Mouse (Mus musculus): ENCODE results near the gene Rbfox2. TPM values are rescaled to one million over a fixed set of nuclear protein-coding genes. Genes with fewer than 3 reads are reported as not detected.

Rbfox2 gene
- polyA plus RNA-seq, 1 experiment from 2014 or later: 97.4 TPM

DNA sequence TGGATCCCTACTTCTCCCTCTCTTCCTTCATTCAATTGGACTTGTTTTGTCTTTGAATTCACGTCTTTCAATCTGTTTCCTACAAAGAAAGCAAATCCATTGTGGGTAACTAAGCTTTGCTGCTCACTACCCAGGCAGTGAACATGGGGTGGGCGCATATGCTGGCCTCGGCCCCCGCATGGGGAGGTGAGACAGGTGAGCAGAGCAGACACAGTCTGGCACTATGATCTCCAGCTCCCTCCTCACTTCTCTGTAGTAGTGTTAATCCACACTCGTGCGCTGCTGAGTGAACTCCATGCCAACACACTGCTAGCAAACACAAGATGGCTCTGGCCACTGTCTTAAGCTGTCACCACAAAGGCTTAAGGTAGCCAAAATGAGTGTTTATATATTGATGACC is 209.4 kb downstream of the Rbfox2 start:
- no peaks in the 10 kb centered on the region for H3K27me3 ChIP-seq (replicated peaks; ENCODE audit: control insufficient read depth, insufficient read depth, low read length)
- H3K9me3 ChIP-seq (ENCODE audit: control insufficient read depth, low read length): no peaks in the 10 kb centered on the region
- H3K36me3 ChIP-seq (ENCODE audit: control insufficient read depth, insufficient read depth, low read length): peaks cover 84% of the 10 kb centered on the region
- WGBS: 90% methylated on average over 6 of the region's 6 CpGs
- H3K27ac ChIP-seq (replicated peaks; ENCODE audit: low read depth, low read length): no peak overlapping the region
- DNase-seq (ENCODE audit: low spot score) (no peak), ATAC-seq (ENCODE audit: low read depth) (no peak)
- H3K9ac ChIP-seq (ENCODE audit: low read depth, low read length): no peak overlapping the region
- no peak overlapping the region for H3K4me2 ChIP-seq (ENCODE audit: low read depth, low read length)
- no peak overlapping the region for H3K4me3 ChIP-seq (ENCODE audit: low read depth, low read length)
- H3K4me1 ChIP-seq (ENCODE audit: control insufficient read depth, insufficient read depth, low read length): no peaks in the 10 kb centered on the region

DNA sequence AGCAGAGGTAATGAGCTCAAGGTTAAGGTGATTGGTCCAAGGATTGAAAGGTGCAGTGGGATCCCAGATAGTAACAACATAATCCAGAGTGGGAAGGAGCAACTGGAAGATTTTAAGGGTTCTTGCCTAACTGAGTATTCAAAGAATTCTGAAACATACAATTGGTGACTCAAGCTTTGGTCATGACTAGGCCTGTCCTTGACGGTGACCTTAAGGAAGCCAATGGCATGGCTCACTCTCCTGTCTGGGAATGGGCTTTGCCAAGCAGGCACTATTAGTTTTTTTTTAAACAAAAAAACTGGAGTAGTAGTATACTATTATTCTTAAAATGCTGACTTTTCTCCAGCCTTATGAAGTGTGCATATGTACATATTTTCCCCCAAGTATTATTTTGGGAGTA is 211.6 kb downstream of the Rbfox2 start:
- Histone ChIP-seq H3K4me1 (ENCODE audit: control insufficient read depth, insufficient read depth, low read length) (no peaks in the 10 kb centered on the region), H3K27me3 (replicated peaks; ENCODE audit: control insufficient read depth, insufficient read depth, low read length) (no peaks in the 10 kb centered on the region), H3K9me3 (ENCODE audit: control insufficient read depth, low read length) (no peaks in the 10 kb centered on the region), H3K4me2 (ENCODE audit: low read depth, low read length) (no peak overlapping the region), H3K4me3 (ENCODE audit: low read depth, low read length) (no peak overlapping the region), H3K36me3 (ENCODE audit: control insufficient read depth, insufficient read depth, low read length) (peaks cover 82% of the 10 kb centered on the region), H3K9ac (ENCODE audit: low read depth, low read length) (no peak overlapping the region), H3K27ac (replicated peaks; ENCODE audit: low read depth, low read length) (no peak overlapping the region)
- WGBS: 97% methylated on average over 1 of the region's 1 CpGs
- ATAC-seq (ENCODE audit: low read depth) (no peak), DNase-seq (ENCODE audit: low spot score) (no peak)

- Histone ChIP-seq H3K27ac (replicated peaks; ENCODE audit: low read depth, low read length) (no peak overlapping the region), H3K27me3 (replicated peaks; ENCODE audit: control insufficient read depth, insufficient read depth, low read length) (no peaks in the 10 kb centered on the region), H3K4me3 (ENCODE audit: low read depth, low read length) (no peak overlapping the region), H3K4me1 (ENCODE audit: control insufficient read depth, insufficient read depth, low read length) (peaks cover 2% of the 10 kb centered on the region; the same call in 1 of the 2 replicates), H3K9ac (ENCODE audit: low read depth, low read length) (no peak overlapping the region), H3K4me2 (ENCODE audit: low read depth, low read length) (no peak overlapping the region), H3K36me3 (ENCODE audit: control insufficient read depth, insufficient read depth, low read length) (peaks cover 85% of the 10 kb centered on the region), H3K9me3 (ENCODE audit: control insufficient read depth, low read length) (no peaks in the 10 kb centered on the region)
- ATAC-seq (ENCODE audit: low read depth): no peak
- no peak for DNase-seq (ENCODE audit: low spot score)
- 94% methylated on average over 13 of the region's 13 CpGs for WGBS
These were observed 212.4 kb downstream of the Rbfox2 start for GRCm38 (mm10) chr15:77094431-77094830.

DNA sequence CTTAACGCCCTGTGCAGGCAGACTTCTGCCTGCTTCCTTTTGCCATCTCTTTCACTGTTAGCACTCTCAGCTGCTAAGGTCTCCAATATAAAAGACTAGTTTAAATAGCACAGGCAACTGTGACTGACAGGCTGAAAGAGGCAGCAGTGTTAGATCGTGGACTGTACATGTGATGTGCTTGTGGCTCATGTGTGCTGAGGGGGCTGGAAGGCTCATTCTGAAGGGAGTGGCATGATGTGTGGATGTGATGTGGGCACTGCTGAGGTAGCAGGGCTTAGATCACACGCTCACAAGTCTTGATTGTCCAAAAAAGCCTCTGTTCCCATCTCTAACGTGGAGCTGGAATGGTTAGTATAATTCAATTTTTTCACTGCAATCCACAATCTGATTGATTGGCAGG is 215.4 kb downstream of the Rbfox2 start:
- peaks cover 4% of the 10 kb centered on the region; the same call in 1 of the 2 replicates for H3K4me1 ChIP-seq (ENCODE audit: control insufficient read depth, insufficient read depth, low read length)
- WGBS: 70% methylated on average over 4 of the region's 4 CpGs

DNA sequence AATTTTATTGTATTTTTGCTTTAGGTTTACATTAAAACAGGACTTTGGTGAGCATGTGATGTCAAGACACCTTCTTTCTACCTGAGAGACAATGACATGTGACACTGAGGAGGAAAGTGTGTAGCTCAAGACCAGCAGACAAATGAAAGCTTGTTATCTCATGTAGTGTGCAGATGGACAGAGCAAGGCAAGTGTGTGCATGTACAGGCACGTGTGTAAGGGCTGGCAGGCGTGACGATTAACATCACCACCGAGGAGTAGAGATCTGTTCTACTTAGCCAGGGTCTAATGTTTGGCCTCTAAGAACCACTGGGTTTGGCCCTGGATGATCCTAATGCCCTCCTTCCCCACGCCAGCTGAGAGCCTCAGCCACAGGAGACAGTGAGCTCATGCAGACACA is 216.3 kb downstream of the Rbfox2 start:
- Histone ChIP-seq H3K27me3 (replicated peaks; ENCODE audit: control insufficient read depth, insufficient read depth, low read length) (no peaks in the 10 kb centered on the region), H3K4me2 (ENCODE audit: low read depth, low read length) (no peak overlapping the region), H3K27ac (replicated peaks; ENCODE audit: low read depth, low read length) (no peak overlapping the region), H3K36me3 (ENCODE audit: control insufficient read depth, insufficient read depth, low read length) (peaks cover 80% of the 10 kb centered on the region), H3K4me3 (ENCODE audit: low read depth, low read length) (no peak overlapping the region), H3K4me1 (ENCODE audit: control insufficient read depth, insufficient read depth, low read length) (peaks cover 4% of the 10 kb centered on the region; the same call in 1 of the 2 replicates), H3K9ac (ENCODE audit: low read depth, low read length) (no peak overlapping the region), H3K9me3 (ENCODE audit: control insufficient read depth, low read length) (no peaks in the 10 kb centered on the region)
- DNase-seq (ENCODE audit: low spot score) (no peak), ATAC-seq (ENCODE audit: low read depth) (no peak)
- 77% methylated on average over 5 of the region's 5 CpGs for WGBS

More for the DNA sequence above, 215.4 kb downstream of the Rbfox2 start:
- DNase-seq (ENCODE audit: low spot score): no peak
- H3K4me2 ChIP-seq (ENCODE audit: low read depth, low read length): no peak overlapping the region
- H3K9me3 ChIP-seq (ENCODE audit: control insufficient read depth, low read length): no peaks in the 10 kb centered on the region
- H3K4me3 ChIP-seq (ENCODE audit: low read depth, low read length): no peak overlapping the region
- ATAC-seq (ENCODE audit: low read depth): no peak; the same call in 1 of the 2 replicates
- no peak overlapping the region for H3K27ac ChIP-seq (replicated peaks; ENCODE audit: low read depth, low read length)
- no peaks in the 10 kb centered on the region for H3K27me3 ChIP-seq (replicated peaks; ENCODE audit: control insufficient read depth, insufficient read depth, low read length)
- H3K9ac ChIP-seq (ENCODE audit: low read depth, low read length): no peak overlapping the region
- H3K36me3 ChIP-seq (ENCODE audit: control insufficient read depth, insufficient read depth, low read length): peaks cover 81% of the 10 kb centered on the region

DNA sequence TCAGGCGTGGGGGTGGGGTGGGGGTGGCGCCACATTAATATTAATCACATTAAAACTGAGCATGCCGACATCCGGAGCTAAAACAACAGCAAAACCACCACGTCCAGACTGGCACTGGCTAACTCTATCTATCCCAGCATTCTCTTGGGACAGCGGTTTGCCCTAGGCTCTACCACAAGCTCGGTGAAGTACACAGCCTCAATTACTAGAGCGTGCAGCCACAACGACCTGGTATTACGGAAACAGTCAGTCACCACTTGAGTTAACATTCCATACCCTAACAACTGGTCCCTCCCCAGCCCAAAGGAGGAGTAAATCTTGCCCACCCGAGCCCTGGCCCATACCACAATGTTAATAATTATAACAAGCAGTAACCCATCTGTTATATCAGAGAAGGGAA is 217.6 kb downstream of the Rbfox2 start:
- peaks cover 80% of the 10 kb centered on the region for H3K36me3 ChIP-seq (ENCODE audit: control insufficient read depth, insufficient read depth, low read length)
- DNase-seq (ENCODE audit: low spot score): peak; percentile 73
- 0 out of 2 replicates have a peak overlapping the region, but pooled peaks have one; percentile 6 for H3K27ac ChIP-seq (replicated peaks; ENCODE audit: low read depth, low read length)
- no peak overlapping the region for H3K4me3 ChIP-seq (ENCODE audit: low read depth, low read length)
- peak; percentile 38; the same call in 1 of the 2 replicates for ATAC-seq (ENCODE audit: low read depth)
- no peaks in the 10 kb centered on the region for H3K9me3 ChIP-seq (ENCODE audit: control insufficient read depth, low read length)
- 53% methylated on average over 11 of the region's 11 CpGs for WGBS
- peaks cover 4% of the 10 kb centered on the region; the same call in 1 of the 2 replicates for H3K4me1 ChIP-seq (ENCODE audit: control insufficient read depth, insufficient read depth, low read length)
- no peaks in the 10 kb centered on the region for H3K27me3 ChIP-seq (replicated peaks; ENCODE audit: control insufficient read depth, insufficient read depth, low read length)
- no peak overlapping the region for H3K4me2 ChIP-seq (ENCODE audit: low read depth, low read length)
- no peak overlapping the region for H3K9ac ChIP-seq (ENCODE audit: low read depth, low read length)

- WGBS: 93% methylated on average over 1 of the region's 1 CpGs
- H3K9me3 ChIP-seq (ENCODE audit: control insufficient read depth, low read length): no peaks in the 10 kb centered on the region
These were observed 220.3 kb downstream of the Rbfox2 start for GRCm38 (mm10) chr15:77086488-77086887.

GRCm38 (mm10) chr15:77085818-77086217 is 221.0 kb downstream of the Rbfox2 start:
- DNase-seq (ENCODE audit: low spot score): no peak
- 84% methylated on average over 6 of the region's 7 CpGs for WGBS
- Histone ChIP-seq H3K27ac (replicated peaks; ENCODE audit: low read depth, low read length) (no peak overlapping the region), H3K36me3 (ENCODE audit: control insufficient read depth, insufficient read depth, low read length) (peaks cover 85% of the 10 kb centered on the region), H3K27me3 (replicated peaks; ENCODE audit: control insufficient read depth, insufficient read depth, low read length) (no peaks in the 10 kb centered on the region), H3K9me3 (ENCODE audit: control insufficient read depth, low read length) (no peaks in the 10 kb centered on the region), H3K4me2 (ENCODE audit: low read depth, low read length) (no peak overlapping the region), H3K4me1 (ENCODE audit: control insufficient read depth, insufficient read depth, low read length) (peaks cover 10% of the 10 kb centered on the region; the same call in 1 of the 2 replicates), H3K4me3 (ENCODE audit: low read depth, low read length) (no peak overlapping the region), H3K9ac (ENCODE audit: low read depth, low read length) (no peak overlapping the region)
- ATAC-seq (ENCODE audit: low read depth): no peak

More at GRCm38 (mm10) chr15:77086488-77086887, 220.3 kb downstream of the Rbfox2 start:
- H3K4me2 ChIP-seq (ENCODE audit: low read depth, low read length): no peak overlapping the region
- H3K9ac ChIP-seq (ENCODE audit: low read depth, low read length): no peak overlapping the region
- peaks cover 82% of the 10 kb centered on the region for H3K36me3 ChIP-seq (ENCODE audit: control insufficient read depth, insufficient read depth, low read length)
- no peak overlapping the region for H3K4me3 ChIP-seq (ENCODE audit: low read depth, low read length)
- DNase-seq (ENCODE audit: low spot score) (no peak), ATAC-seq (ENCODE audit: low read depth) (no peak)
- no peak overlapping the region for H3K27ac ChIP-seq (replicated peaks; ENCODE audit: low read depth, low read length)
- H3K4me1 ChIP-seq (ENCODE audit: control insufficient read depth, insufficient read depth, low read length): peaks cover 6% of the 10 kb centered on the region; the same call in 1 of the 2 replicates
- H3K27me3 ChIP-seq (replicated peaks; ENCODE audit: control insufficient read depth, insufficient read depth, low read length): no peaks in the 10 kb centered on the region

GRCm38 (mm10) chr15:77081454-77081853 is 225.3 kb downstream of the Rbfox2 start:
- Histone ChIP-seq H3K27ac (replicated peaks; ENCODE audit: low read depth, low read length) (peak overlapping the region; percentile 74), H3K9ac (ENCODE audit: low read depth, low read length) (peak overlapping the region; percentile 19; the same call in 1 of the 2 replicates), H3K9me3 (ENCODE audit: control insufficient read depth, low read length) (no peaks in the 10 kb centered on the region), H3K4me3 (ENCODE audit: low read depth, low read length) (no peak overlapping the region), H3K4me1 (ENCODE audit: control insufficient read depth, insufficient read depth, low read length) (peaks cover 14% of the 10 kb centered on the region; the same call in 1 of the 2 replicates), H3K4me2 (ENCODE audit: low read depth, low read length) (no peak overlapping the region), H3K27me3 (replicated peaks; ENCODE audit: control insufficient read depth, insufficient read depth, low read length) (no peaks in the 10 kb centered on the region), H3K36me3 (ENCODE audit: control insufficient read depth, insufficient read depth, low read length) (peaks cover 83% of the 10 kb centered on the region)
- ATAC-seq (ENCODE audit: low read depth): no peak
- 83% methylated on average over 5 of the region's 5 CpGs for WGBS
- DNase-seq (ENCODE audit: low spot score): no peak

Data from embryonic facial prominence, embryonic 14.5 days (tissue).